Comparison of ENCODE assay signal across 27 mouse cellular contexts in genomic region chr1:122007749-122008148, GRCm38 (mm10).
DNase-seq lines count a peak whose midpoint lies in the region; ATAC-seq and TF ChIP-seq lines count a peak whose summit lies in the region.
"Had no signal": no experiment of that assay in that cellular context is flagged by ENCODE, and none has a peak within 500 bp of the region (broad histone marks: within the 10 kb centered on the region; RNA-seq: fewer than 3 reads in every experiment).

No protein-coding gene starts in this region.

- no peak for ATAC-seq in liver, embryonic 14.5 days (ENCODE audit: insufficient read depth)
- no peak for ATAC-seq in liver, embryonic 12.5 days
- ATAC-seq: forebrain, embryonic 16.5 days; inflammation-experienced regulatory T-cells, adult 6 months; midbrain, embryonic 16.5 days had no signal

- H3K4me2 ChIP-seq in liver, embryonic 14.5 days (ENCODE audit: low read depth) = no peak overlapping the region
- no peak overlapping the region for H3K4me2 ChIP-seq in liver, embryonic 12.5 days
- H3K4me2 ChIP-seq: heart, embryonic 13.5 days; hindbrain, embryonic 14.5 days; kidney, embryonic 15.5 days; limb, embryonic 13.5 days; liver, embryonic 13.5 days; lung, embryonic 15.5 days; midbrain, embryonic 11.5 days had no signal

- no peaks in the 10 kb centered on the region for H3K36me3 ChIP-seq in liver, embryonic 14.5 days (replicated peaks; ENCODE audit: control insufficient read depth, insufficient read depth, low read depth)
- H3K36me3 ChIP-seq in liver, embryonic 12.5 days = no peaks in the 10 kb centered on the region
- H3K36me3 ChIP-seq: heart, embryonic 13.5 days; kidney, embryonic 15.5 days; limb, embryonic 13.5 days; liver, embryonic 13.5 days; lung, embryonic 15.5 days had no signal

- H3K4me1 ChIP-seq in liver, embryonic 14.5 days (replicated peaks; ENCODE audit: control insufficient read depth in 2 of 2, insufficient read depth in 2 of 2, low read length in 1 of 2) = no peaks in the 10 kb centered on the region
- no peaks in the 10 kb centered on the region for H3K4me1 ChIP-seq in liver, embryonic 12.5 days
- H3K4me1 ChIP-seq: heart, embryonic 13.5 days; kidney, embryonic 15.5 days; limb, embryonic 13.5 days; liver, embryonic 13.5 days; lung, embryonic 15.5 days had no signal

- H3K9ac ChIP-seq in liver, embryonic 14.5 days (replicated peaks) = no peak overlapping the region
- no peak overlapping the region for H3K9ac ChIP-seq in liver, embryonic 12.5 days
- H3K9ac ChIP-seq: heart, embryonic 13.5 days; hindbrain, embryonic 14.5 days; kidney, embryonic 15.5 days; limb, embryonic 13.5 days; liver, embryonic 13.5 days; lung, embryonic 15.5 days had no signal

- TF ChIP-seq EP300 in liver, embryonic 14.5 days (IDR thresholded peaks at IDR 0.05; ENCODE audit: low read depth) = no peak

- peak; percentile 15; the same call in 1 of the 2 replicates for TF ChIP-seq CTCF in liver, embryonic 14.5 days (IDR thresholded peaks at IDR 0.05; ENCODE audit: low read depth)

- no peak for DNase-seq in liver, embryonic 14.5 days (ENCODE audit: low read depth in 3 of 3, low spot score in 3 of 3)
- DNase-seq in 416B (ENCODE audit: low read depth) (peak; percentile 6), ES-CJ7 (ENCODE audit: low read depth, low spot score) (peak; percentile 51), ZHBTc4 (ENCODE audit: low read depth, low spot score) (peak; percentile 50)
- DNase-seq in layer of hippocampus, adult 9-10 months (ENCODE audit: low spot score) = no peak
- DNase-seq in gastrocnemius, postnatal 10 days = no peak
- DNase-seq: adrenal gland, postnatal 10 days; cerebellum, adult 9-11 months; gastrocnemius, adult 2 months; heart, postnatal 10 days; kidney, adult 11 months; kidney, postnatal 36 days; liver, embryonic 13.5 days; right cerebral cortex, adult 18-20 months; right cerebral cortex, postnatal 4 days had no signal

- H3K27me3 ChIP-seq in liver, embryonic 14.5 days (ENCODE audit: control insufficient read depth, insufficient read depth, low read length) = no peaks in the 10 kb centered on the region
- no peaks in the 10 kb centered on the region for H3K27me3 ChIP-seq in liver, embryonic 12.5 days (replicated peaks)
- H3K27me3 ChIP-seq: heart, embryonic 13.5 days; kidney, embryonic 15.5 days; limb, embryonic 13.5 days; liver, embryonic 13.5 days; lung, embryonic 15.5 days had no signal

- H3K4me3 ChIP-seq in liver, embryonic 14.5 days (ENCODE audit: insufficient read depth in 1 of 2, low read depth in 2 of 2, low read length in 2 of 2) = no peak overlapping the region
- H3K4me3 ChIP-seq in liver, embryonic 12.5 days = no peak overlapping the region
- H3K4me3 ChIP-seq: erythroblast, embryonic 14.5 days; gastrocnemius, adult 2 months; heart, embryonic 13.5 days; kidney, embryonic 15.5 days; layer of hippocampus, adult 2 months; limb, embryonic 13.5 days; liver, embryonic 13.5 days; lung, embryonic 15.5 days had no signal

- H3K9me3 ChIP-seq in liver, embryonic 14.5 days (ENCODE audit: control insufficient read depth, low read length) = no peaks in the 10 kb centered on the region
- 0 out of 2 replicates have a peak, but pooled peaks cover 4% of the 10 kb centered on the region for H3K9me3 ChIP-seq in liver, embryonic 12.5 days (replicated peaks)
- H3K9me3 ChIP-seq: kidney, embryonic 15.5 days; limb, embryonic 13.5 days; liver, embryonic 13.5 days; lung, embryonic 15.5 days had no signal

- H3K27ac ChIP-seq in liver, embryonic 14.5 days = no peak overlapping the region
- no peak overlapping the region for H3K27ac ChIP-seq in liver, embryonic 12.5 days
- H3K27ac ChIP-seq: gastrocnemius, adult 2 months; heart, embryonic 13.5 days; hindbrain, embryonic 14.5 days; kidney, embryonic 15.5 days; layer of hippocampus, adult 2 months; limb, embryonic 13.5 days; liver, embryonic 13.5 days; lung, embryonic 15.5 days had no signal

- WGBS in liver, embryonic 14.5 days (ENCODE audit: insufficient replicate concordance) = 41% methylated on average over 2 of the region's 2 CpGs
- 47% methylated on average over 2 of the region's 2 CpGs for WGBS in liver, embryonic 12.5 days (ENCODE audit: insufficient replicate concordance)

Comparison
In these comparisons a context has a peak if more than half of its experiments do, and no peak if none do; other contexts are left out.
1. DNase-seq: peak in 416B (single experiment), ES-CJ7 (single experiment) and ZHBTc4 (single experiment); none in liver, embryonic 14.5 days (0 of 3), layer of hippocampus, adult 9-10 months (single experiment) and gastrocnemius, postnatal 10 days (single experiment).